ENCODE assay signal across 26 mouse cellular contexts in the genomic region with DNA sequence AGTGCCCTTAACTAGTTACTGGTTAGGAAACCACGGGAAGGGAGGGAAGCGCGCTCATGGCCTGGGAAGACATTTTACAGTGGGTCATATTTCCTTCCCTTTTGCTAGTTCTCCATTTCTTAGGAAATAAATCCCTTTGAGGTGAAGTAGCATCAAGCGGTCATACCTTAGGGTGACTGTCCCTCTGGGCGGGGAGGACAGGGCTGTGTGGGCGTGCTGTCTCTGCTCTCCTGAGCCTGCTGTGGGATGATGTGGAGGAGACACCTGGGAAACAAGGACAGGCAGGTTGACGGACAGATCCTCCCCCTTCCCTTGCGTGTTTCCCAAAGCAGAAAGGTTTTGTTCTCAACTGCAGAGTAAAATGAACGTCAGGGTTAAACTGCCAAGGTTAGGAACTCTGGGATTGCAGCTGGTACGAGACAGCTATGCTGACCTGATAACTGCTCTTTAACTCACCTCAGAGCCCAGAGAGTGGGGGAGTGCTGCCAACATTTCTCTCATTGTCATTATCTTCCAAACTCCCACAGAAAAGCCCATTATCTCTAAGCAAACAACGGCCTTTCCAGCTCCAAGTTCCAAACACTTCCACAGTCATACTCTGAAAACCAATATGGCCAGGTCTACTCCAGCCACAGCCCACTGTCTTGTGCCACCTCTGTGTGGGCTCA.
DNase-seq lines count a peak whose midpoint lies in the region; ATAC-seq and TF ChIP-seq lines count a peak whose summit lies in the region.
"Had no signal": no experiment of that assay in that cellular context is flagged by ENCODE, and none has a peak within 500 bp of the region (broad histone marks: within the 10 kb centered on the region; RNA-seq: fewer than 3 reads in every experiment).

No protein-coding gene starts in this region.

- peaks cover 36% of the 10 kb centered on the region for H3K36me3 ChIP-seq in heart, embryonic 13.5 days
- peaks cover 33% of the 10 kb centered on the region for H3K36me3 ChIP-seq in intestine, embryonic 14.5 days (ENCODE audit: control insufficient read depth, insufficient read depth, low read length)
- peaks cover 27% of the 10 kb centered on the region for H3K36me3 ChIP-seq in intestine, postnatal 0 days (ENCODE audit: control insufficient read depth, insufficient read depth)
- peaks cover 65% of the 10 kb centered on the region for H3K36me3 ChIP-seq in limb, embryonic 10.5 days

- H3K4me3 ChIP-seq in heart, embryonic 13.5 days, result no peak overlapping the region
- no peak overlapping the region for H3K4me3 ChIP-seq in intestine, embryonic 14.5 days (ENCODE audit: low read depth, low read length)
- H3K4me3 ChIP-seq in intestine, postnatal 0 days (ENCODE audit: low read depth, low read length), result no peak overlapping the region
- no peak overlapping the region for H3K4me3 ChIP-seq in limb, embryonic 10.5 days
- H3K4me3 ChIP-seq: gastrocnemius, adult 2 months; kidney, embryonic 15.5 days; liver, embryonic 13.5 days; midbrain, embryonic 12.5 days; neural tube, embryonic 13.5 days had no signal

- H3K27ac ChIP-seq in heart, embryonic 13.5 days (replicated peaks), result peak overlapping the region; percentile 97
- H3K27ac ChIP-seq in intestine, embryonic 14.5 days (ENCODE audit: low read depth), result no peak overlapping the region
- H3K27ac ChIP-seq in intestine, postnatal 0 days (ENCODE audit: low read depth, low read length), result no peak overlapping the region
- H3K27ac ChIP-seq in limb, embryonic 10.5 days, result no peak overlapping the region
- H3K27ac ChIP-seq: gastrocnemius, adult 2 months; hindbrain, embryonic 14.5 days; kidney, embryonic 15.5 days; liver, embryonic 13.5 days; macrophage; midbrain, embryonic 12.5 days; neural tube, embryonic 13.5 days had no signal

- H3K4me1 ChIP-seq in heart, embryonic 13.5 days, result peaks cover 74% of the 10 kb centered on the region
- H3K4me1 ChIP-seq in intestine, embryonic 14.5 days (replicated peaks; ENCODE audit: control insufficient read depth, insufficient read depth, low read length), result no peaks in the 10 kb centered on the region
- no peaks in the 10 kb centered on the region for H3K4me1 ChIP-seq in intestine, postnatal 0 days (replicated peaks; ENCODE audit: control insufficient read depth, insufficient read depth, low read length)
- no peaks in the 10 kb centered on the region for H3K4me1 ChIP-seq in limb, embryonic 10.5 days
- H3K4me1 ChIP-seq: kidney, embryonic 15.5 days; liver, embryonic 13.5 days; midbrain, embryonic 12.5 days had no signal

- WGBS in heart, embryonic 13.5 days, result 57% methylated on average over 11 of the region's 11 CpGs
- 77% methylated on average over 11 of the region's 11 CpGs for WGBS in intestine, embryonic 14.5 days
- 73% methylated on average over 11 of the region's 11 CpGs for WGBS in intestine, postnatal 0 days
- WGBS in limb, embryonic 10.5 days, result 93% methylated on average over 11 of the region's 11 CpGs

- no peak for TF ChIP-seq CTCF in intestine, postnatal 0 days (IDR thresholded peaks at IDR 0.05; ENCODE audit: low read depth)

- H3K27me3 ChIP-seq in heart, embryonic 13.5 days (replicated peaks), result no peaks in the 10 kb centered on the region
- H3K27me3 ChIP-seq in intestine, embryonic 14.5 days (replicated peaks; ENCODE audit: control insufficient read depth, insufficient read depth, low read length), result no peaks in the 10 kb centered on the region
- H3K27me3 ChIP-seq in intestine, postnatal 0 days (replicated peaks; ENCODE audit: control insufficient read depth, insufficient read depth, low read length), result no peaks in the 10 kb centered on the region
- no peaks in the 10 kb centered on the region for H3K27me3 ChIP-seq in limb, embryonic 10.5 days (ENCODE audit: low read depth, poor library complexity, severe bottlenecking)
- H3K27me3 ChIP-seq: kidney, embryonic 15.5 days; liver, embryonic 13.5 days; midbrain, embryonic 12.5 days; neural tube, embryonic 13.5 days had no signal

- no peak overlapping the region for H3K9ac ChIP-seq in heart, embryonic 13.5 days
- no peak overlapping the region for H3K9ac ChIP-seq in intestine, embryonic 14.5 days (ENCODE audit: low read length)
- H3K9ac ChIP-seq in intestine, postnatal 0 days (ENCODE audit: low read depth, low read length), result no peak overlapping the region
- H3K9ac ChIP-seq: hindbrain, embryonic 14.5 days; kidney, embryonic 15.5 days; liver, embryonic 13.5 days; midbrain, embryonic 12.5 days; neural tube, embryonic 13.5 days had no signal

- ATAC-seq in heart, embryonic 13.5 days (ENCODE audit: extremely low read depth, insufficient number of reproducible peaks, low FRiP score, low TSS enrichment), result no peak
- no peak for ATAC-seq in intestine, embryonic 14.5 days (replicated peaks; ENCODE audit: low FRiP score, low TSS enrichment, low read depth)
- ATAC-seq in intestine, postnatal 0 days, result no peak
- ATAC-seq in megakaryocyte-erythroid progenitor cell, adult 5-6 weeks (replicated peaks; ENCODE audit: low FRiP score, low TSS enrichment, poor library complexity, severe bottlenecking), result peak; percentile 79
- ATAC-seq: forebrain, embryonic 14.5 days had no signal

- H3K9me3 ChIP-seq in heart, embryonic 13.5 days, result no peaks in the 10 kb centered on the region
- no peaks in the 10 kb centered on the region for H3K9me3 ChIP-seq in intestine, embryonic 14.5 days (ENCODE audit: control insufficient read depth, low read length)
- H3K9me3 ChIP-seq in intestine, postnatal 0 days (ENCODE audit: control insufficient read depth), result no peaks in the 10 kb centered on the region
- H3K9me3 ChIP-seq in limb, embryonic 10.5 days (replicated peaks), result no peaks in the 10 kb centered on the region
- H3K9me3 ChIP-seq: kidney, embryonic 15.5 days; liver, embryonic 13.5 days; midbrain, embryonic 12.5 days; neural tube, embryonic 13.5 days had no signal

- no peak overlapping the region for H3K4me2 ChIP-seq in heart, embryonic 13.5 days
- no peak overlapping the region for H3K4me2 ChIP-seq in intestine, embryonic 14.5 days (ENCODE audit: low read length)
- no peak overlapping the region for H3K4me2 ChIP-seq in intestine, postnatal 0 days (replicated peaks; ENCODE audit: low read depth)
- H3K4me2 ChIP-seq: hindbrain, embryonic 14.5 days; kidney, embryonic 15.5 days; liver, embryonic 13.5 days; midbrain, embryonic 12.5 days; neural tube, embryonic 13.5 days had no signal

- no peak for DNase-seq in heart, postnatal 14 days
- peak; percentile 40 for DNase-seq in intestine, embryonic 14.5 days (ENCODE audit: low spot score)
- peak; percentile 24 for DNase-seq in limb, embryonic 10.5 days (ENCODE audit: low spot score)
- DNase-seq in embryo, embryonic 11 days, result no peak
- DNase-seq: adrenal gland, postnatal 36 days; B cell, adult 2 months; cerebellum, adult 18-20 months; cerebellum, postnatal 14 days; gastrocnemius, adult 2 months; gastrocnemius, postnatal 36 days; kidney, adult 18-20 months; kidney, postnatal 4 days; liver, embryonic 13.5 days; lung, adult 2 months; lung, postnatal 10 days; right cerebral cortex, postnatal 4 days; thymus, postnatal 4 days had no signal

- intact Hi-C loops in heart, postnatal 14 days (cut with DNase I), result loop anchor here (5.0 kb wide), 1 partner anchor 32 kb away; no protein-coding TSS in a partner anchor

Comparison
In these comparisons a context has a peak if more than half of its experiments do, and no peak if none do; other contexts are left out.
1. DNase-seq: peak in intestine, embryonic 14.5 days (single experiment) and limb, embryonic 10.5 days (single experiment); none in heart, postnatal 14 days (0 of 2) and embryo, embryonic 11 days (single experiment).